Mouse (Mus musculus) left cerebral cortex, adult 2 months (tissue): ENCODE data around the gene Mkrn1. TPM values are rescaled to one million over a fixed set of nuclear protein-coding genes. Genes with fewer than 3 reads are reported as not detected.

Source experiments
- DNase-seq, 2 experiments: peaks; one replicate each; pipeline ENCODE4 v3.0.0; 2021 to 2022; ENCODE audit warnings: low spot score in 2 of 2, mixed read lengths in 1 of 2; ENCODE audit errors: extremely low spot score in 1 of 2
- H3K27ac ChIP-seq: fragments of 200-600 bp; 2 replicates; pipeline ENCODE4 v1.8.1; 2022
- H3K4me3 ChIP-seq: fragments of 200-600 bp; 2 replicates; pipeline ENCODE4 v1.8.1; 2022
- CTCF ChIP-seq: fragments of 200-600 bp; IDR thresholded peaks from 2 replicates; pipeline ENCODE4 v1.8.1; 2022; ENCODE audit warnings: antibody characterized with exemption, mild to moderate bottlenecking, moderate library complexity
- intact Hi-C: fragments of 180-260 bp; cut with DNase I; formaldehyde crosslinking; loops from one replicate; pipeline ENCODE4 v1.15.1; 2025
- long read RNA-seq, 2 experiments: library from polyadenylated mRNA; stranded (forward); transcript quantifications; one replicate each; pipeline ENCODE4 v2.0.0; 2021; ENCODE audit warnings: borderline mapping rate in 2 of 2
- total RNA-seq, 2 experiments: library from RNA; stranded (reverse); gene quantifications; 2 replicates each; pipeline ENCODE4 v1.2.3; 2021

Mkrn1 gene
- total RNA-seq = 100 to 1,000 TPM; 132 to 136 TPM
- long read RNA-seq, experiment 1, transcript Mkrn1-201 (8 exons, 3,046 nt) = major isoform, 195 of 276 reads
- long read RNA-seq, experiment 1, transcript Mkrn1-202 (5 exons, 1,511 nt) = minor isoform, 19 of 276 reads
- long read RNA-seq, experiment 1, partial matches to known transcripts = 9 of 276 reads
- long read RNA-seq, experiment 1, other reads (novel, unspliced or antisense) = 49 of 276 reads
- long read RNA-seq, experiment 2, transcript Mkrn1-202 (5 exons, 1,511 nt) = minor isoform, 11 of 182 reads
- long read RNA-seq, experiment 2, transcript Mkrn1-201 (8 exons, 3,046 nt) = major isoform, 118 of 182 reads
- long read RNA-seq, experiment 2, partial matches to known transcripts = 7 of 182 reads
- long read RNA-seq, experiment 2, other reads (novel, unspliced or antisense) = 38 of 182 reads

- intact Hi-C loops = loop anchor here (2.0 to 5.0 kb wide), 2 partner anchors 32 to 153 kb away; partner anchors contain the start of gene Adck2
- peak within 1 kb of the TSS; percentile 86 for H3K4me3 ChIP-seq
- TF ChIP-seq CTCF = no peak; the same call in 1 of the 2 replicates
- DNase-seq = peak; percentile 85
- peak within 1 kb of the TSS; percentile 97 for H3K27ac ChIP-seq
Observed at GRCm38 (mm10) chr6:39419851-39420721, at the start of gene Mkrn1. TSS of gene Mkrn1 (minus strand) at chr6:39420462.

GRCm38 (mm10) chr6:39469427-39469826 lies 49.2 kb upstream of the Mkrn1 start:
- intact Hi-C loops = no loop called here

GRCm38 (mm10) chr6:39462621-39463538 lies 42.6 kb upstream of the Mkrn1 start:
- no peak overlapping the region for H3K4me3 ChIP-seq
- intact Hi-C loops = loop anchor here (1.0 to 5.0 kb wide), 2 partner anchors 99 to 319 kb away; no protein-coding TSS in a partner anchor
- no peak overlapping the region for H3K27ac ChIP-seq
- DNase-seq = peak; percentile 77 to 82
- TF ChIP-seq CTCF = peak; percentile 76

More at GRCm38 (mm10) chr6:39469427-39469826, 49.2 kb upstream of the Mkrn1 start:
- Histone ChIP-seq H3K27ac (no peak overlapping the region), H3K4me3 (no peak overlapping the region)
- no peak for TF ChIP-seq CTCF
- DNase-seq = no peak

GRCm38 (mm10) chr6:39460040-39460439 lies 39.8 kb upstream of the Mkrn1 start:
- TF ChIP-seq CTCF = peak; percentile 4
- Histone ChIP-seq H3K27ac (no peak overlapping the region), H3K4me3 (no peak overlapping the region)
- no peak for DNase-seq
- intact Hi-C loops = loop anchor here (5.0 kb wide), 1 partner anchor 322 kb away; no protein-coding TSS in a partner anchor

GRCm38 (mm10) chr6:39455339-39456160 lies 35.3 kb upstream of the Mkrn1 start:
- no peak overlapping the region for H3K4me3 ChIP-seq
- no peak for DNase-seq
- intact Hi-C loops = no loop called here
- no peak for TF ChIP-seq CTCF
- no peak overlapping the region for H3K27ac ChIP-seq

- intact Hi-C loops = loop anchor here (5.0 kb wide), 1 partner anchor 37 kb away; no protein-coding TSS in a partner anchor
Observed at GRCm38 (mm10) chr6:39454616-39455015, 34.4 kb upstream of the Mkrn1 start.

GRCm38 (mm10) chr6:39453564-39453963 lies 33.3 kb upstream of the Mkrn1 start:
- TF ChIP-seq CTCF = peak; percentile 22
- Histone ChIP-seq H3K4me3 (no peak overlapping the region), H3K27ac (no peak overlapping the region)
- intact Hi-C loops = loop anchor here (5.0 kb wide), 1 partner anchor 36 kb away; no protein-coding TSS in a partner anchor
- DNase-seq = no peak

More at GRCm38 (mm10) chr6:39454616-39455015, 34.4 kb upstream of the Mkrn1 start:
- TF ChIP-seq CTCF = no peak
- DNase-seq = no peak
- Histone ChIP-seq H3K4me3 (no peak overlapping the region), H3K27ac (no peak overlapping the region)

- Histone ChIP-seq H3K4me3 (no peak overlapping the region), H3K27ac (no peak overlapping the region)
- DNase-seq = no peak
- intact Hi-C loops = loop anchor here (5.0 kb wide), 1 partner anchor 34 kb away; no protein-coding TSS in a partner anchor
- peak; percentile 44 for TF ChIP-seq CTCF
Observed at GRCm38 (mm10) chr6:39451033-39451432, 30.8 kb upstream of the Mkrn1 start.

GRCm38 (mm10) chr6:39450580-39450979 lies 30.3 kb upstream of the Mkrn1 start:
- TF ChIP-seq CTCF = no peak
- Histone ChIP-seq H3K4me3 (no peak overlapping the region), H3K27ac (no peak overlapping the region)
- no peak for DNase-seq
- intact Hi-C loops = loop anchor here (5.0 kb wide), 1 partner anchor 33 kb away; no protein-coding TSS in a partner anchor
